Mouse (Mus musculus): ENCODE data around the gene Rfxank.

Rfxank gene

DNA sequence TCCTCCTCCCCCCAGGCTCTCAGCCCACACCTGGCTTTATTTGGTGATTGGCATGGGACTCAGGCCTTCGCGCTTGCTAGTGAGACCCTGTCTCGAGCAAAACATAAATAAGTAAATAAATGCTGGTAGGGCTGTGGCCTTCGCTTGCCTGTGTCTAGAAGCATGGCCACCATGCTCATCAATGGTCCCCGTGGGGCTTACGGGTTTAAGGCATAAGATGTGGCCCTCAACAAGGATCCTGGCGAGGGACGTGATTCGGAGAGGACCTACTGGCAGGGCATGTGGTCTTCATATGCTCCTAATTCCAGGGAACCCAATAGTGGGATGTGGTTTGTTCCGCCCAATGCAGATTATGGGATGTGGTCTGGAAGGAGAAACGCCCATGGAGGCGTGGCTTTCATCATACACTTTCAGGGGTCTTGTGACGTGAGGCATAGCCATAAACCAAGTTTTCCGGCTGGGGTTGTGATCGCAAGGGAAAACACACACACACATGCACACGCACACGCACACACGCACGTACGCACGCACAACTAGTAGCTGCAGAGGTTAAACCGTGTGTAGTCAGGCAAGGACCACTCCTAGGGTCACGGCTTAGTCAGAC, 27.7 kb downstream of the Rfxank start:
- intact Hi-C loops (cut with DNase I): no loop called here

- intact Hi-C loops (cut with DNase I): no loop called here
Measured at GRCm38 (mm10) chr8:70110451-70110850, 28.5 kb downstream of the Rfxank start.

- intact Hi-C loops (cut with DNase I): loop anchor here (5.0 kb wide), 1 partner anchor 62 kb away; no protein-coding TSS in a partner anchor
Measured at GRCm38 (mm10) chr8:70104922-70105321, 34.0 kb downstream of the Rfxank start.

GRCm38 (mm10) chr8:70104506-70104905, 34.4 kb downstream of the Rfxank start:
- intact Hi-C loops (cut with DNase I): no loop called here

GRCm38 (mm10) chr8:70100241-70100640, 38.7 kb downstream of the Rfxank start:
- intact Hi-C loops (cut with DNase I): no loop called here

DNA sequence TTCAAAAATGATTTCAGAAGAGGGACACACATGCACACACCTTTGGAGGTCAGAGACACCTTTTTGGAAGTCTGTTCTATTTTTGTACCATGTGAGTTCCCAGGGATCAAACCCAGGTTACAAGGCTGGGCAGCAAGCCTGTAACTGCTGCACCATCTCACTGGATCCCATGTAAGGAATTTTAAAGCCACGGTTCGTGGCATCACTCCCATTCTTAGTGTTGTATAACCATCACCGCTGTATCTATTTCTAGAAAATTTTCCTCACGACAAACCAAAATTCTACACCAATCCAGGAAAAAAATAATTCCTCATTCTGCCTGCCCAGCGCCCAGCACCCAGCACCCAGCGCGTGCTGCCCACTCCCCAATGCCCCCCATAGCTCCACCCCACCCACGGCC, 39.7 kb downstream of the Rfxank start:
- intact Hi-C loops (cut with DNase I): no loop called here

GRCm38 (mm10) chr8:70092786-70093185, 46.2 kb downstream of the Rfxank start:
- intact Hi-C loops (cut with DNase I): no loop called here

DNA sequence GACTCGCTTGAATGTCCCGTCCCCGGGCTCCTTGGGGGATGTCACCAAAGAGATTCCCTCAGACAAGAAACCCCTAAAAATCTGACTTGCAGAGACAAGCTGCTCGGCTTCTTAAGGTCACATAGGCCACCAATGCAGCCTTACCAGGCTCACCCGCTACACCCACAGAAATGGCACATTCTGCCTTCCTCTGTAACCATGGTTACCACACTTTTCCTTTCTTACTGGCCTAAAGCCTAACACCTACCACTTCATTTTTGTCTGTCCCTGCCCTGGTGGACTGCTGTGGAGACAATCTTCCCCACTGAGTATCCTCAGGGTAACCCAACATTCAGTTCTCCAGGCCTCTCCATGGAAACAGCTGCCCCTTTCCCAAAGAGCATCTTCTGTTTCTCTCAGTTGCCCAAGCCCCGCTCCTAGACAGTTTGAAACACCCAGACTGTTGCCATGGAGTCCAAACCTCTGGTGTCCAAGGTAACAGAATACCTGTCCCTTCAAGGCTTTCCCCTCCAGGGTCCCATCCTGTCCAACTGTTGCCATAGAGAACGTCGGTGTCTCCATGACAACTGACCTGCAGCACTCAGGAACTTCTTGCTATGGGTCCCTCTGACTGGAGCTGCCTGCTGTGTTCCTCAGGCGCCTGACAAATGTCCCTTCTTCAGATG, 49.5 kb downstream of the Rfxank start:
- intact Hi-C loops (cut with DNase I): no loop called here

DNA sequence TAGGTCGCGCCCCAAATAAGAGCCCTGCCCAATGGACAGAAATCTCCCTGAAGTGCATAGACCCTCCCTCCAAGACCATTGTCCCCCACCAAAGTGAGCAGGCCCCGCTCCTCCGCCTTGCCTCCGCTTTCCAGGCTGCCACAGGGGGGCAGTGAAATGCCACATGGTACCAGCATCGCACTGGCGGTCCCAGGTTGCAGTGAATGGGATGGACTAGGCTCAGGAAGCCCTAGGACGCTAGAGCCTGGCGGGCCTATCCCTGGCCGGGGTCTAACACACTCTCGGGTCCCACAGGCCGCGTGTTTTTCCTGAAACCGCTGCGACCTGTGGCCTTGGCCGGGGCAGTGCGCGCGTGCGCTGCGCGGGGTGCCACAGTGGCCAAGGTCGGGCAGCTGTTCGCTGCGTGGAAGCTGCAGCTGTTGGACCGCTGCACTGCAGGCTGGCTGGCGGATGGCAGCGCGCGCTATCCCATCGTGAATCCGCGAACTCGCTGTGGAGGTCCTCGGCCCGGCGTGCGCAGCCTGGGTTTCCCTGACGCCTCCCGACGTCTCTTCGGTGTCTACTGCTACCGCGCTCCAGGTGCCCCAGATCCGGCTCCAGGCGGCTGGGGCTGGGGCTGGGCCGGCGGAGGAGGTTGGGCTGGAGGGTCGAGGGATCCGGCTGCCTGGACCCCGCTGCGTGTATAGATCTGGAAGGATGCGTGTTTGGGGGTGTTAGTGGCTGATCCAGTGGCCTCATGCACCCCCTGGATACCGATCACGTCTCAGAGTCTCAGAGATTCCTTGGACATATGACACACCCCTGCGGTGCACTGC, 50.9 kb downstream of the Rfxank start:
- intact Hi-C loops (cut with DNase I): no loop called here

GRCm38 (mm10) chr8:70087237-70087636, 51.7 kb downstream of the Rfxank start:
- intact Hi-C loops (cut with DNase I): no loop called here

DNA sequence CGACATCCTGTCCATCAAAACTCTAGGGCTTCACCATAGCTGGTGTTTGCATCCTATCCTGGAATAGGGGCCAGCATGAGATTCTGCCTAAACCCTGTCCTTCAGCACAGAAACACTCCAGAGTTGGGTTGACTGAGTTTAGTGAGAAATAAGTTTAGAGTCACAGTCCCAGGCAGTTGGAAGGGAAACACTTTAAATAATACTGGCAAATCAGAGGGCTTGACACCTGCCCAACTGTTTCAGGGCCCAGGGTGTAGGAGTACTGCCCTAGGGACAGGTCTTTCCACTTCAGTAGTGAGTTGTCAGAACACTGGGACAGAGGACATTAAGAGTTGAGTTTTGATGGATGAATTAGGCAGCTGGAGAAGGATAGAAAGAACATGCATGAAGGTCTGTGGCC, 52.8 kb downstream of the Rfxank start:
- intact Hi-C loops (cut with DNase I): no loop called here

DNA sequence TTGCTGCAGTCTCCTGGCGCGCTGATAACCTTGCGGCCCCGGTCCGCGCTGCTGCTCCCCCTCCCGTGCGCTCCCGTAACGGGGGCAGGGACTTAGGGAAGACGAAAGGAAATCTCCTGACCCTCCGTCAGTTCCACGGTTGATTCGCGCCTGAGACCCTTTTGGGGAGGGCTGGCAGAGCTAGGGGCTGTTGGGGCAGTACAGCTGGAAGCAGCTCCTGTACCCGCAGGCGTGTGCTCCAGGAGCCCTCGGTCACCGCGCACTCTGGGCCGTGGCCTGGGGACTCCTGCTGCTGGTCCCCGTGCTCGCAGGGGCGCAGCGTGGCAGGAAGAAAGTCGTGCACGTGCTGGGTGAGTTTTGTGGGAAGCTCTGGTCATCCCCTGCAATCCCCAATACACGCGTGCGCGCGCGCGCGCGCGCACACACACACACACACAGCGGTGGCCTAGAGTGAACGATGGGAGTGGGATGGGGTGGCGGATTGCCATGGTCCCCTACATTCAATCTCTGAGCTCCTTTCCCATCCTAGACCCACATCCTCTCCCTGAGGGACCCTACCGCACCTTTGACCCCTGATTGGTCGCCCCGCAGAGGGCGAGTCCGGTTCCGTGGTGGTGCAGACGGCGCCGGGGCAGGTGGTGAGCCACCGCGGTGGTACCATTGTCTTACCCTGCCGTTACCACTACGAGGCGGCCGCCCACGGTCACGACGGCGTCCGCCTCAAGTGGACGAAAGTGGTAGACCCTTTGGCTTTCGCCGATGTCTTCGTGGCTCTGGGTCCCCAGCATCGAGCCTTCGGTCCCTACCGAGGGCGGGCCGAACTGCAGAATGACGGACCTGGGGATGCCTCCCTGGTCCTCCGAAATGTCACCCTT, 54.5 kb downstream of the Rfxank start:
- intact Hi-C loops (cut with DNase I): no loop called here

- intact Hi-C loops (cut with DNase I): no loop called here
Measured at GRCm38 (mm10) chr8:70083285-70083684, 55.7 kb downstream of the Rfxank start, which contains the start of gene Hapln4. Gene Hapln4 (plus strand): TSS chr8:70083457.

- intact Hi-C loops (cut with DNase I): no loop called here
Measured at GRCm38 (mm10) chr8:70081976-70082375, 57.0 kb downstream of the Rfxank start.

Small RNA genes within 50 kb of the gene (microRNA-seq; reads per million reads assigned to microRNA genes)
- 0 reads per million in 2 experiments for gene Mir7066
